Mouse (Mus musculus) stomach, postnatal 0 days (tissue): ENCODE measurements around the gene Ap2a1. TPM values are rescaled to one million over a fixed set of nuclear protein-coding genes. Genes with fewer than 3 reads are reported as not detected.

Experiments used
- ATAC-seq: fragments of 200-750 bp; cut with Nextera tagmentation; 2 replicates; pipeline ENCODE4 v1.8.0; 2017; ENCODE audit not compliant: low FRiP score, low TSS enrichment
- DNase-seq: peaks from one replicate; pipeline ENCODE4 v3.0.0-alpha.2; 2016; ENCODE audit warnings: low spot score
- H3K27ac ChIP-seq: fragments of 300-500 bp; sonication (generic); replicated peaks from 2 replicates; pipeline ENCODE4 v1.5.1; 2014; ENCODE audit warnings: mild to moderate bottlenecking, control low read depth
- H3K27me3 ChIP-seq: fragments of 300-500 bp; sonication (generic); 2 replicates; pipeline ENCODE4 v1.6.1; 2014; ENCODE audit warnings: low read length; ENCODE audit not compliant: control insufficient read depth, insufficient read depth
- H3K36me3 ChIP-seq: fragments of 300-500 bp; sonication (generic); 2 replicates; pipeline ENCODE4 v1.6.1; 2014; ENCODE audit warnings: low read length, mixed read lengths; ENCODE audit not compliant: control insufficient read depth, insufficient read depth
- H3K4me1 ChIP-seq: fragments of 300-500 bp; sonication (generic); replicated peaks from 2 replicates; pipeline ENCODE4 v1.6.1; 2014; ENCODE audit warnings: antibody characterized with exemption; ENCODE audit not compliant: control insufficient read depth, insufficient read depth
- H3K4me2 ChIP-seq: fragments of 300-500 bp; sonication (generic); replicated peaks from 2 replicates; pipeline ENCODE4 v1.6.1; 2014; ENCODE audit warnings: low read depth, mild to moderate bottlenecking, control low read depth, moderate library complexity
- H3K4me3 ChIP-seq: fragments of 300-500 bp; sonication (generic); 2 replicates; pipeline ENCODE4 v1.5.1; 2014; ENCODE audit warnings: low read depth, low read length, control low read depth
- H3K9ac ChIP-seq: fragments of 300-500 bp; sonication (generic); 2 replicates; pipeline ENCODE4 v1.6.1; 2014; ENCODE audit warnings: mild to moderate bottlenecking, low read length, control low read depth, mixed read lengths
- H3K9me3 ChIP-seq: fragments of 300-500 bp; sonication (generic); 2 replicates; pipeline ENCODE4 v1.6.1; 2016; ENCODE audit warnings: low read length; ENCODE audit not compliant: control insufficient read depth
- CTCF ChIP-seq: IDR thresholded peaks from 2 replicates; pipeline ENCODE4 v1.5.1; 2016; ENCODE audit warnings: antibody characterized with exemption, low read depth, mild to moderate bottlenecking, moderate library complexity
- EP300 ChIP-seq: optimal IDR thresholded peaks from 2 replicates; pipeline ENCODE3; 2016; ENCODE audit warnings: antibody characterized with exemption
- WGBS: fragments of 180-500 bp; shearing (Covaris S2); extraction: QIAGEN DNeasy Blood & Tissue Kit; methylation state at CpG from one replicate; pipeline ENCODE4 v1.1.7; 2014; 5-methylcytosine and 5-hydroxymethylcytosine counted together
- polyA plus RNA-seq: library from polyadenylated mRNA; unstranded; fragments of >200 nt; fragmentation: Nextera tagmentation; extraction: Ambion mirVana; gene quantifications from 2 replicates; pipeline ENCODE4 v1.2.1, GENCODE M21; 2015

The Ap2a1 gene
- polyA plus RNA-seq, 1 experiment from 2014 or later = 29.3 TPM

DNA sequence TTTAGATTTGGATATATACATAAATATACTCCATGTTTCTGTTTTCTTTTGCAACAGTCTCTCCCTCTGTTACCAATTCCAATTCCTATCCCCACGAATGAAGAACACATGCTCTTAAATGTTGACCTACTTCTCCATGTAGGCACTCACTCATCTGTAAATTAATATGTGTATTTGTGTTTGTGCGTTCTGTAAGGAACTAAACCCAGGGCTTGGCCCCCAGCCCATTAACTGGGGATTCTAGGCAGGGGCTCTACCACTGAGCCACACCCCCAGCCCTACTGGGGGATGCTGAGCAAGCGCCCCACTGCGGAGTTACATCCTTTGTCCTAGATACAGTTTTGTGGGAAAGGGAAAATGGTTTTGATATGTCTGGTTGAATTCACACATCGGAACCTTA, 10.2 kb downstream of the Ap2a1 start:
- no peaks in the 10 kb centered on the region for H3K9me3 ChIP-seq
- no peaks in the 10 kb centered on the region for H3K27me3 ChIP-seq
- H3K4me2 ChIP-seq = no peak overlapping the region
- H3K4me3 ChIP-seq = no peak overlapping the region
- H3K27ac ChIP-seq = peak overlapping the region; percentile 18
- H3K36me3 ChIP-seq = peaks cover 14% of the 10 kb centered on the region; the same call in 1 of the 2 replicates
- ATAC-seq (no peak), DNase-seq (no peak)
- TF ChIP-seq CTCF (no peak), EP300 (no peak)
- 84% methylated on average over 5 of the region's 5 CpGs for WGBS
- no peaks in the 10 kb centered on the region for H3K4me1 ChIP-seq
- H3K9ac ChIP-seq = no peak overlapping the region

DNA sequence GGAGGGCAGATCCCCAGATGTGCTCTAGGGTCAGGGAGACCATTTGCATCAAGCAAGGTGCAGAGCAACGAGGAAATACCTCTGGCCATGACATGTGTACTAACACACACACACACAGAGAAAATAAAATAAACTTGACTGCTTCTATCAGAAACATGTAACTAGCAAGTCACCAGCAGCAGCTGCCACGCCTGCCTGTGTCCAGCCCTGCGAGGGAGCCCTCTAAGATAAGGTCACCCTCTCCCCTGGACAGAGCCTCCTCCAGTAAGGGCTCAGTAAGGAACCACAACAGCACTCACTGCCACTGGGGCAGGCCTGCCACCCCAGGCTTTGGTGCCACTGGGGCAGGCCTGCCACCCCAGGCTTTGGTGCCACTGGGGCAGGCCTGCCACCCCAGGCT, 11.1 kb downstream of the Ap2a1 start:
- ATAC-seq (peak; percentile 39; the same call in 1 of the 2 replicates), DNase-seq (no peak)
- WGBS = 60% methylated on average over 3 of the region's 3 CpGs
- no peak overlapping the region for H3K4me3 ChIP-seq
- H3K9ac ChIP-seq = no peak overlapping the region
- peak overlapping the region; percentile 53 for H3K27ac ChIP-seq
- H3K36me3 ChIP-seq = peaks cover 14% of the 10 kb centered on the region; the same call in 1 of the 2 replicates
- no peaks in the 10 kb centered on the region for H3K9me3 ChIP-seq
- no peak overlapping the region for H3K4me2 ChIP-seq
- no peaks in the 10 kb centered on the region for H3K27me3 ChIP-seq
- H3K4me1 ChIP-seq = no peaks in the 10 kb centered on the region
- TF ChIP-seq CTCF (no peak), EP300 (no peak)

DNA sequence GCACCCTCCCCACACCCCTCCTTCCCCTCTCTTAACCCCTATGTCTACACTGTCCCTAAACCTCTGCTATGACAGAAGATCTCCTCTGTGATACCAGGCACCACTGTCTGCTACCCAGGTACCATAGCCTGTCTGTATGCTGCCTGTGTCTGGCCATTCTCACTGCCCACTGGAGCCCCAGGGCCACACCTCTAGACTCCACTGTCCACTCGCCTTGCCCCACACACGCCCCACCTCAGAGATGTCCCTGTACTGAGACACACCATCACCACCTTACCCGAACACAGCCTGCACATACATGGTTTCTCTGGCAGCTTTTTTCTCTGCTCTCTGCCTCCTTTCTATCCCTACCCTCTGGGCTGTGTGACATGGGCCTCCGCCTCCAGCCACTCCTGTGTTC, 12.4 kb downstream of the Ap2a1 start:
- H3K36me3 ChIP-seq = peaks cover 11% of the 10 kb centered on the region
- H3K4me2 ChIP-seq = no peak overlapping the region
- no peaks in the 10 kb centered on the region for H3K9me3 ChIP-seq
- DNase-seq (no peak), ATAC-seq (peak; percentile 36; the same call in 1 of the 2 replicates)
- TF ChIP-seq CTCF (no peak), EP300 (no peak)
- H3K27ac ChIP-seq = 0 out of 2 replicates have a peak overlapping the region, but pooled peaks have one; percentile 18
- H3K9ac ChIP-seq = no peak overlapping the region
- 78% methylated on average over 4 of the region's 4 CpGs for WGBS
- H3K27me3 ChIP-seq = no peaks in the 10 kb centered on the region
- H3K4me1 ChIP-seq = no peaks in the 10 kb centered on the region
- no peak overlapping the region for H3K4me3 ChIP-seq

DNA sequence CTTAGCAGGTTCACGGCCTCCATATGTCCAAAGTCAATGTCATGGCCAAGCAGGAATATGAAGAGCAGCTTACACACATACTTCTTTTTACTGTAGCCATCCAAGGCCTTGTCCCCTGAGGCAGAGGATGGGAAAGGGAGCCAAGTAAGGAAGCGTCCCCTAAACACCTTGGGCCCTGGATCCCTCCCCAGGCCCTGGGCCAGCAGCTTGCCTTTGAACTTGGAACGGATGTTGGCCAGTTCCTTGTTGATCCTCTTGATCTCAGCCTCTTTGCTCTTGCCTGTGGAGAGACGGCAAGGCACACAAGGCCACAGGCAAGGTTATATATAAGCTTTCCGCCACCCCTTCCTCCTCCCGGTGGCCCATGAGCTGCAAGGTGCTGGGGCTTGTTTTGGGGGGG, 13.1 kb downstream of the Ap2a1 start:
- Histone ChIP-seq H3K4me2 (no peak overlapping the region), H3K4me3 (no peak overlapping the region), H3K9me3 (no peaks in the 10 kb centered on the region), H3K4me1 (no peaks in the 10 kb centered on the region), H3K36me3 (peaks cover 9% of the 10 kb centered on the region), H3K9ac (no peak overlapping the region), H3K27me3 (no peaks in the 10 kb centered on the region), H3K27ac (no peak overlapping the region)
- ATAC-seq (no peak), DNase-seq (no peak)
- TF ChIP-seq CTCF = no peak
- no peak for TF ChIP-seq EP300
- 73% methylated on average over 6 of the region's 6 CpGs for WGBS

DNA sequence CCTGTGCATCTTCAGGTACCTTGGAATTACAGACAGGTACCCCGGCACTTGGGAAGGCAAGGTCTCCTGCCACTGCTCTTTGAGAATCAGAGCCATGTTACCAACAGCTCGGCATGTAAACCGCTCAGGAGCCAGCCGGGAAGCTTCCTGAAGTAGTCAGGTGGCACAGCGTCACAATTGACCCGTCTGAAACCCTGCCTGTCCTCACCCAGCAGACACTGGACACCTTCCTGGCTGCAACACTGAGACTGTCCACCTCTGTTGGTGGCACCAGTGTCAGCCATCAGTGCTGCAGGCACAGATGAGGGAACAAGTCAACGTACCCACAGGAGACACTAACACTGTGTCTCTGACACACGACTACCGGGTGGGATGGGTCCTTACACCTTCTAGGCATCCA, 14.0 kb downstream of the Ap2a1 start:
- H3K36me3 ChIP-seq = peaks cover 9% of the 10 kb centered on the region
- no peak overlapping the region for H3K27ac ChIP-seq
- no peaks in the 10 kb centered on the region for H3K9me3 ChIP-seq
- no peak overlapping the region for H3K4me3 ChIP-seq
- no peak overlapping the region for H3K9ac ChIP-seq
- no peak for ATAC-seq
- H3K27me3 ChIP-seq = no peaks in the 10 kb centered on the region
- TF ChIP-seq CTCF (no peak), EP300 (no peak)
- no peaks in the 10 kb centered on the region for H3K4me1 ChIP-seq
- no peak overlapping the region for H3K4me2 ChIP-seq
- 93% methylated on average over 9 of the region's 9 CpGs for WGBS
- no peak for DNase-seq

DNA sequence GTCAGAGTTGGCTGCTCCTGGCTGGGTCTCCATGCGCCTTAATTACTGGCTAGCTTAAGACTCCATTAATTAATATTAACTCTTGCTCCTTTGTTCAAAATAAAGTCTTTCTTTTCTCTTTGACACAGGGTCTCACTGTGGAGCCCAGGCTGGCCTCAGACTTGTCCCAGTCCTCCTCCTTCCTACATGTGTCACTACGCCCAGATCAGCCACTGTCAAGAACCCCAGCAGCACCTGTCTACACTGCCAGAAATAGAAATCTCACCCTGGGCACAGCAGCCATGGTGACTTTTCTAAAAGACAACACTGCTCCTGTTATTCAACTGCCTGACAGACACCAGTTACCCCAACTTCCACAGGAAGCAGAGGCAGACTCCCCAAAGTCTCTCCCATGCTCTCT, 14.9 kb downstream of the Ap2a1 start:
- H3K4me2 ChIP-seq = no peak overlapping the region
- H3K9ac ChIP-seq = no peak overlapping the region
- H3K9me3 ChIP-seq = no peaks in the 10 kb centered on the region
- 93% methylated on average over 2 of the region's 2 CpGs for WGBS
- TF ChIP-seq EP300 = no peak
- TF ChIP-seq CTCF = no peak
- no peaks in the 10 kb centered on the region for H3K27me3 ChIP-seq
- ATAC-seq (no peak), DNase-seq (no peak)
- H3K36me3 ChIP-seq = peaks cover 10% of the 10 kb centered on the region
- H3K4me1 ChIP-seq = no peaks in the 10 kb centered on the region
- H3K27ac ChIP-seq = no peak overlapping the region
- no peak overlapping the region for H3K4me3 ChIP-seq
